11 mouse cellular contexts compared by ENCODE assay signal in the genomic region with DNA sequence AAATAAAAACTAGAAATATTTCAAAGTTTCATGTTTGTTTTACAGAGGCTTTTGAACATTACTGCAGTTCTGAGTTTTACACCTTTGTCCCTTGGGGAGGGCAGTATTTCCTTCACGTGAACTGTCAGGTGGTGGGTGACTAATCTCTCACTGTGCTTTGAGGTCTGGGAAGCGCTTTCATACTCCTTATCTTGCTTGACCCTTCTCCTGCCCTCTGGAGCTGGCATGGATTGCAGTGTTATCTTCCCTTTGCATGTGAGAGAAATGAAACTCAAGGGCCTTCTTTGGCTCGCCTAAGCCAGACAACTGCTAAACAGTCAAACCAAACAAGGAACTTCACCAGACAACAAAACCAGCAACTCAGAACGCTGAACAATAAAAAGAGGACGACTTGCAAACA.
DNase-seq lines count a peak whose midpoint lies in the region; ATAC-seq and TF ChIP-seq lines count a peak whose summit lies in the region.
"Had no signal": no experiment of that assay in that cellular context is flagged by ENCODE, and none has a peak within 500 bp of the region (broad histone marks: within the 10 kb centered on the region; RNA-seq: fewer than 3 reads in every experiment).

No protein-coding gene starts in this region.

- no peak for TF ChIP-seq EP300 in stomach, postnatal 0 days (optimal IDR thresholded peaks at IDR 0.05)

- H3K36me3 ChIP-seq in heart, embryonic 13.5 days: no peaks in the 10 kb centered on the region
- H3K36me3 ChIP-seq in intestine, embryonic 16.5 days (ENCODE audit: control insufficient read depth, insufficient read depth, low read length): no peaks in the 10 kb centered on the region
- H3K36me3 ChIP-seq in stomach, postnatal 0 days (ENCODE audit: control insufficient read depth, insufficient read depth, low read length): no peaks in the 10 kb centered on the region
- no peaks in the 10 kb centered on the region for H3K36me3 ChIP-seq in forebrain, embryonic 15.5 days
- H3K36me3 ChIP-seq: heart, embryonic 15.5 days had no signal

- WGBS in heart, embryonic 13.5 days: 14% methylated on average over 5 of the region's 5 CpGs
- 38% methylated on average over 5 of the region's 5 CpGs for WGBS in intestine, embryonic 16.5 days
- WGBS in stomach, postnatal 0 days: 34% methylated on average over 5 of the region's 5 CpGs
- WGBS in forebrain, embryonic 15.5 days: 74% methylated on average over 5 of the region's 5 CpGs

- DNase-seq in lung, adult 18-20 months: peak; percentile 6 to 9
- DNase-seq in lung, postnatal 14 days: no peak
- DNase-seq in stomach, postnatal 0 days (ENCODE audit: low spot score): peak; percentile 61
- DNase-seq in layer of hippocampus, adult 8-10 months (ENCODE audit: low spot score in 2 of 2): no peak
- DNase-seq: cerebellum, adult 18-20 months; kidney, adult 11 months; spleen, adult 18-20 months had no signal

- no peaks in the 10 kb centered on the region for H3K9me3 ChIP-seq in heart, embryonic 13.5 days
- H3K9me3 ChIP-seq in intestine, embryonic 16.5 days (ENCODE audit: control insufficient read depth, low read length): no peaks in the 10 kb centered on the region
- no peaks in the 10 kb centered on the region for H3K9me3 ChIP-seq in stomach, postnatal 0 days (ENCODE audit: control insufficient read depth, low read length)
- H3K9me3 ChIP-seq in forebrain, embryonic 15.5 days: no peaks in the 10 kb centered on the region
- H3K9me3 ChIP-seq: heart, embryonic 15.5 days had no signal

- TF ChIP-seq CTCF in stomach, postnatal 0 days (IDR thresholded peaks at IDR 0.05; ENCODE audit: low read depth): no peak

- peak overlapping the region; percentile 48 for H3K27ac ChIP-seq in heart, embryonic 13.5 days (replicated peaks)
- peak overlapping the region; percentile 23 for H3K27ac ChIP-seq in intestine, embryonic 16.5 days (ENCODE audit: low read length)
- no peak overlapping the region for H3K27ac ChIP-seq in stomach, postnatal 0 days (replicated peaks)
- H3K27ac ChIP-seq in forebrain, embryonic 15.5 days (replicated peaks): no peak overlapping the region
- H3K27ac ChIP-seq: heart, embryonic 15.5 days had no signal

- no peak for ATAC-seq in heart, embryonic 13.5 days (ENCODE audit: extremely low read depth, insufficient number of reproducible peaks, low FRiP score, low TSS enrichment)
- peak; percentile 92 for ATAC-seq in intestine, embryonic 16.5 days
- peak; percentile 89 for ATAC-seq in stomach, postnatal 0 days (ENCODE audit: low FRiP score, low TSS enrichment)
- ATAC-seq in forebrain, embryonic 15.5 days (replicated peaks): no peak

- H3K4me3 ChIP-seq in heart, embryonic 13.5 days: no peak overlapping the region
- no peak overlapping the region for H3K4me3 ChIP-seq in intestine, embryonic 16.5 days (ENCODE audit: low read length)
- H3K4me3 ChIP-seq in stomach, postnatal 0 days (ENCODE audit: low read depth, low read length): no peak overlapping the region
- H3K4me3 ChIP-seq in forebrain, embryonic 15.5 days: no peak overlapping the region
- H3K4me3 ChIP-seq: heart, embryonic 15.5 days had no signal

- H3K4me2 ChIP-seq in heart, embryonic 13.5 days: no peak overlapping the region
- H3K4me2 ChIP-seq in intestine, embryonic 16.5 days (ENCODE audit: low read depth, low read length): no peak overlapping the region
- no peak overlapping the region for H3K4me2 ChIP-seq in stomach, postnatal 0 days (replicated peaks; ENCODE audit: low read depth)
- H3K4me2 ChIP-seq in forebrain, embryonic 15.5 days (replicated peaks): no peak overlapping the region
- H3K4me2 ChIP-seq: heart, embryonic 15.5 days had no signal

- no peaks in the 10 kb centered on the region for H3K27me3 ChIP-seq in heart, embryonic 13.5 days (replicated peaks)
- H3K27me3 ChIP-seq in intestine, embryonic 16.5 days (replicated peaks; ENCODE audit: control insufficient read depth, insufficient read depth, low read length): no peaks in the 10 kb centered on the region
- H3K27me3 ChIP-seq in stomach, postnatal 0 days (ENCODE audit: control insufficient read depth, insufficient read depth, low read length): no peaks in the 10 kb centered on the region
- H3K27me3 ChIP-seq in forebrain, embryonic 15.5 days: no peaks in the 10 kb centered on the region
- H3K27me3 ChIP-seq: heart, embryonic 15.5 days had no signal

- no peak overlapping the region for H3K9ac ChIP-seq in heart, embryonic 13.5 days
- no peak overlapping the region for H3K9ac ChIP-seq in intestine, embryonic 16.5 days (ENCODE audit: low read depth, low read length)
- H3K9ac ChIP-seq in stomach, postnatal 0 days (ENCODE audit: low read length): no peak overlapping the region
- H3K9ac ChIP-seq in forebrain, embryonic 15.5 days (replicated peaks): no peak overlapping the region
- H3K9ac ChIP-seq: heart, embryonic 15.5 days had no signal

- H3K4me1 ChIP-seq in heart, embryonic 13.5 days: peaks cover 26% of the 10 kb centered on the region
- no peaks in the 10 kb centered on the region for H3K4me1 ChIP-seq in intestine, embryonic 16.5 days (ENCODE audit: control insufficient read depth, insufficient read depth, low read length)
- H3K4me1 ChIP-seq in stomach, postnatal 0 days (replicated peaks; ENCODE audit: control insufficient read depth, insufficient read depth): no peaks in the 10 kb centered on the region
- no peaks in the 10 kb centered on the region for H3K4me1 ChIP-seq in forebrain, embryonic 15.5 days

Comparison
In these comparisons a context has a peak if more than half of its experiments do, and no peak if none do; other contexts are left out.
1. DNase-seq: peak in lung, adult 18-20 months (2 of 2) and stomach, postnatal 0 days (single experiment); none in lung, postnatal 14 days (single experiment) and layer of hippocampus, adult 8-10 months (0 of 2).
2. ATAC-seq: peak in intestine, embryonic 16.5 days (single experiment) and stomach, postnatal 0 days (single experiment); none in heart, embryonic 13.5 days (single experiment) and forebrain, embryonic 15.5 days (single experiment).
3. H3K27ac ChIP-seq: peak in heart, embryonic 13.5 days (single experiment) and intestine, embryonic 16.5 days (single experiment); none in stomach, postnatal 0 days (single experiment) and forebrain, embryonic 15.5 days (single experiment).